Mouse (Mus musculus) central nervous system, embryonic 18 days (tissue): ENCODE measurements around the gene Hdlbp. TPM values are rescaled to one million over a fixed set of nuclear protein-coding genes. Genes with fewer than 3 reads are reported as not detected.

Experiments
- polyA plus RNA-seq: library from polyadenylated mRNA; depleted of rRNA; stranded (reverse); fragments of >200 nt; gene quantifications from 2 replicates; pipeline ENCODE4 v1.2.3, GENCODE M21; 2012; rRNA removed

Hdlbp gene
- 72.4 and 79.9 TPM in 2 replicates for polyA plus RNA-seq

DNA sequence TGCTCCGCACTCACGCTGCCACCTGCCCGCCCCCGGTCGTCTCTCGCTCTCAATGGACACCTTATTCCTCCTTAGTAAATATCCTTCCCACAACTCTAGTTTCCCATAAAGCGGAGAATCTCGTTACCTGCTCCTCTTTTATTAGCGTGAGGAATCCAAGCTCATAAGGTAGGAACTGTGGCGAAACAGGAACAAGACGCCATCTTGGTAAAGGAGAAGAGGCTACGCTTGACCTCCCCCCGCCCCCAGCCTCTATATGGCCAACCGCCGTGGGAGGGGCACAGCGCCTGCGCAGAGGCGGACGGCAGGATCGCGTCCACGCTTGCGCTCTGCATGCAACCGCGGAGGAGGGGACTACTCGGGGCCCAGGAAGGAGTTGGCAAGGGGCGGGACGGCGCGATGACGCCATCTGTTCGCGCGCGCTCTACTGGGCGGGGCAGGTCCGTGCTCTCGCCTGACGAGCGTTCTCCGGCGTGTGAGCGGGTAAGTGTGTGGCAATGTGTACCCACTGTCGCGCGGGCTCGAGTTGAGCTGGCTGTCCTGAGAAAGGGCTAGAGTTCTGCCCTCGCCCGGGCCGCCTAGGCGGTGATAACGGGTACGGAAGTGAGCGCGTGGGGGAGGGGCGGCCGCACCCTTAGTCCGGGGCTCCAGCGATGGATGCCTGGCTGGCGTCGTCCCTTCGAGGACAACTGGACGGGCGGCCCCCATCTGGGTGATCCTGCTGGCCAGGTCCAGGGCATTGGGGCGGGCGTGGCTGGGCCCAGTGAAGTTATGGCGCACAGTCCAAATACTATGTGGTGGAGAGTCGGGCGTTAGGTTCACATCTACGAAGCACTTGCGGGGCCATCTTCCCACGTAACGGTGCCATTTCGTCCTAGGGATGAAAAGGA lies at the start of gene Hdlbp:
TSS of gene Hdlbp (minus strand) at position 230 of the 890 bp plus-strand sequence.

GRCm38 (mm10) chr1:93511585-93512350 lies 33.2 kb upstream of the Hdlbp start, which contains the start of gene Farp2:
Farp2 (plus strand) TSS chr1:93512079.

DNA sequence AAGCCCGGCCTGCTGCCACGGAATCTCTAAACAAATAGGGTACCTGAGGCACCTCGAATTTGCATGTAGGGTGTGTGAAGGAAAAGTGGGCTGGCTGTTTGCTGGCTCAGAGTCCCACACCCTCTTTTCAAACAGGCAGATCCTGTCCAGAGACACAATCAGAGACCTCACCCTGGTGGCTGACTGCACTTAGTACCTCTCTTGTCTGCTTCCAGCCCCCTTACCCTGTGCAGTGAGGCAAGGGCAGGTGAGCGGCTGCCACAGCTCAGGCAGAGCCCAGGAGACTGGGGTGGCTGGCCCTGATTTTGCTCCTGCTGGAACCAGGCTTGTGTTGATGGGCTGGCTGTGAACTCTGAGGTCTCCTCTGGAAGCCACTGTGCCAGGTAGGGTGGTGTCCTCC lies 105.0 kb downstream of the Hdlbp start, which contains the start of gene Ano7:
TSS of gene Ano7 (plus strand) at position 266 of the 400 bp plus-strand sequence.

Other genes starting within 250 kb of the Hdlbp start
- 6.6 and 9.9 TPM in 2 replicates for gene Sned1, start 243.0 kb downstream of the Hdlbp start, polyA plus RNA-seq
- gene Mterf4, start 172.9 kb downstream of the Hdlbp start, polyA plus RNA-seq = 20.2 and 21.8 TPM in 2 replicates
- 14.5 and 15.9 TPM in 2 replicates for gene Ppp1r7, start 136.0 kb downstream of the Hdlbp start, polyA plus RNA-seq
- gene Pask, start 135.3 kb downstream of the Hdlbp start, polyA plus RNA-seq = 9.4 and 9.7 TPM in 2 replicates
- 1.2 and 1.5 TPM in 2 replicates for gene Ano7, start 104.9 kb downstream of the Hdlbp start, polyA plus RNA-seq
- 3.2 and 4.2 TPM in 2 replicates for gene Farp2, start 33.3 kb upstream of the Hdlbp start, polyA plus RNA-seq
- gene Stk25, start 179.8 kb upstream of the Hdlbp start, polyA plus RNA-seq = 396 and 402 TPM in 2 replicates
- 84.4 and 91.5 TPM in 2 replicates for gene Bok, start 206.8 kb upstream of the Hdlbp start, polyA plus RNA-seq